ENCODE assay signal across 17 mouse cellular contexts in genomic region chr3:131802841-131803240, GRCm38 (mm10).
DNase-seq lines count a peak whose midpoint lies in the region; ATAC-seq lines count a peak whose summit lies in the region.
"Had no signal": no experiment of that assay in that cellular context is flagged by ENCODE, and none has a peak within 500 bp of the region (broad histone marks: within the 10 kb centered on the region; RNA-seq: fewer than 3 reads in every experiment).

No protein-coding gene starts in this region.

- H3K9me3 ChIP-seq in heart, embryonic 11.5 days (replicated peaks; ENCODE audit: control insufficient read depth, low read length): no peaks in the 10 kb centered on the region
- H3K9me3 ChIP-seq: embryonic facial prominence, embryonic 15.5 days; heart, embryonic 13.5 days; hindbrain, embryonic 13.5 days had no signal

- H3K4me1 ChIP-seq in heart, embryonic 11.5 days (ENCODE audit: control insufficient read depth, insufficient read depth, low read length): no peaks in the 10 kb centered on the region
- H3K4me1 ChIP-seq: embryonic facial prominence, embryonic 15.5 days; hindbrain, embryonic 13.5 days had no signal

- H3K27ac ChIP-seq in heart, embryonic 11.5 days (ENCODE audit: low read depth, low read length): no peak overlapping the region
- H3K27ac ChIP-seq: embryonic facial prominence, embryonic 15.5 days; heart, embryonic 13.5 days; hindbrain, embryonic 13.5 days had no signal

- peak; percentile 4 for DNase-seq in heart, adult 8-10 months (ENCODE audit: low spot score)
- DNase-seq in urinary bladder, postnatal 36 days (ENCODE audit: low spot score in 2 of 2): peak; percentile 9 to 21
- no peak for DNase-seq in urinary bladder, adult 2 months (ENCODE audit: low spot score)
- DNase-seq in kidney, postnatal 36 days: peak; percentile 32 to 75
- no peak for DNase-seq in spleen, postnatal 14 days (ENCODE audit: low spot score in 2 of 2)
- no peak for DNase-seq in left cerebral cortex, adult 8-10 months (ENCODE audit: low spot score in 2 of 2)
- DNase-seq: B cell, adult 2 months; gastrocnemius, postnatal 10 days; liver; thymus, postnatal 14 days had no signal

- no peaks in the 10 kb centered on the region for H3K36me3 ChIP-seq in heart, embryonic 11.5 days (ENCODE audit: control insufficient read depth, insufficient read depth, low read length)
- H3K36me3 ChIP-seq: embryonic facial prominence, embryonic 15.5 days; G1E; heart, embryonic 13.5 days; hindbrain, embryonic 13.5 days had no signal

- H3K27me3 ChIP-seq in heart, embryonic 11.5 days (ENCODE audit: control insufficient read depth, insufficient read depth, low read length): no peaks in the 10 kb centered on the region
- H3K27me3 ChIP-seq: embryonic facial prominence, embryonic 15.5 days; heart, embryonic 13.5 days; hindbrain, embryonic 13.5 days had no signal

- no peak for ATAC-seq in heart, embryonic 11.5 days (replicated peaks; ENCODE audit: insufficient number of reproducible peaks, low FRiP score, low TSS enrichment)
- ATAC-seq in megakaryocyte-erythroid progenitor cell, adult 5-6 weeks (replicated peaks; ENCODE audit: low FRiP score, low TSS enrichment, poor library complexity, severe bottlenecking): no peak
- ATAC-seq: forebrain, embryonic 16.5 days had no signal

- no peak overlapping the region for H3K4me2 ChIP-seq in heart, embryonic 11.5 days
- H3K4me2 ChIP-seq: embryonic facial prominence, embryonic 15.5 days; heart, embryonic 13.5 days; hindbrain, embryonic 13.5 days had no signal

- no peak overlapping the region for H3K9ac ChIP-seq in heart, embryonic 11.5 days (ENCODE audit: low read depth, low read length)
- H3K9ac ChIP-seq: embryonic facial prominence, embryonic 15.5 days; heart, embryonic 13.5 days; hindbrain, embryonic 13.5 days had no signal

- WGBS in heart, embryonic 11.5 days (ENCODE audit: insufficient replicate concordance): 51% methylated on average over 7 of the region's 7 CpGs

- no peak overlapping the region for H3K4me3 ChIP-seq in heart, embryonic 11.5 days (ENCODE audit: low read depth, low read length)
- H3K4me3 ChIP-seq: embryonic facial prominence, embryonic 15.5 days; heart, embryonic 13.5 days; hindbrain, embryonic 13.5 days had no signal

Comparison
In these comparisons a context has a peak if more than half of its experiments do, and no peak if none do; other contexts are left out.
1. DNase-seq: peak in heart, adult 8-10 months (single experiment), urinary bladder, postnatal 36 days (2 of 2) and kidney, postnatal 36 days (2 of 2); none in urinary bladder, adult 2 months (single experiment), spleen, postnatal 14 days (0 of 2) and left cerebral cortex, adult 8-10 months (0 of 2).